Mouse (Mus musculus) thymus, postnatal 10 days (tissue): ENCODE measurements around the gene Mybpc2.

Experiments
- DNase-seq, 2 experiments: peaks; one replicate each; pipeline ENCODE4 v3.0.0; 2021; ENCODE audit warnings: low spot score in 2 of 2

Mybpc2 gene

DNA sequence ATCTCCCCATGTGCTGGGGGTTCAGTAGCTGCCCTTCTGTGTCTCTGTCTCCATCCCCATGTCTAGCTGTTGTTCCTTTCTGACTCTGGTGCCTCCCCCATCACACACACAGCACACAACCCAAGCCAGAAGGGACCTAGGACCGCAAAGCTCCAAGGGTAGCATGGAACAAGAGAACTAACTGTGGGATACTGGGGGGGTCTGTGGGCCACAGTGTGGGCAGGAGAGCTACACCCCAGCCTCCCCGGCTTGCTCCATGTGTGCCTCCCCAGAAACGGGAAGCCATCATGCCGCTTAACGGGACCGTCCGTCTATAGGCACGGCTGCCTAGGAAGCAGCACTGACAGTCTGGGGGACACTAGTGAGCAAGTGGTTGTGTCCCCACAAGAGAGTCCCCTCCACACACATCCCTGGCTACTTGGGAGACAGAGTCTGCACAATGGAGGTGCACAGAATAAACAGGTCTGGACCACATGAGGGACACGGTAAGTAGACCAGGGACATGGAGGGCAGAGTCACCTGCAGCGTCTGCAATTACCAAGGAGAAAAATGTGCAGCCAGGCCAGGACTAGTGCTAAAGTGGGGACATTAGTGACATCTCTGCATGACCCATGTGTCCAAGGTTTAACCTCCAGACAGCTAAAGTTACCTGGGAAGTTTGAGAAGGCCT, 60.8 kb downstream of the Mybpc2 start:
- DNase-seq: no peak

DNA sequence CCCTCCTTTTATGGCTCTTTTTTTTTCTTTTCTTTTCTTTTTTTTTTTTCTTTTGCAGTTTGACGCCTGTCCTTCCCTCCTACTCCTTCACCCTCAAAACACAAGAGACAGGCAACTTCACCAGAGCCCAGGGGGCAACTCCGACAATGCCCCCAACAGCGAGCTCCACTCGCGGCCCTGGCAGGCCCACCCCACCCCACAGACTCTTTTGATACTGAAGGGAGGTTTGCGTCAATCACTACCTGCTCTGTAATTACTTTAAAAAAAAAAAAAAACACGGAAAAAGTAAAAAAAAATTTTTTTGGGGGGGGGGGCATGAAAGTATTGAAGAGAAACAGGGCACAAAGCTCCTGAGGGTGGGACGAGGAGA, 61.4 kb downstream of the Mybpc2 start:
- no peak for DNase-seq

DNA sequence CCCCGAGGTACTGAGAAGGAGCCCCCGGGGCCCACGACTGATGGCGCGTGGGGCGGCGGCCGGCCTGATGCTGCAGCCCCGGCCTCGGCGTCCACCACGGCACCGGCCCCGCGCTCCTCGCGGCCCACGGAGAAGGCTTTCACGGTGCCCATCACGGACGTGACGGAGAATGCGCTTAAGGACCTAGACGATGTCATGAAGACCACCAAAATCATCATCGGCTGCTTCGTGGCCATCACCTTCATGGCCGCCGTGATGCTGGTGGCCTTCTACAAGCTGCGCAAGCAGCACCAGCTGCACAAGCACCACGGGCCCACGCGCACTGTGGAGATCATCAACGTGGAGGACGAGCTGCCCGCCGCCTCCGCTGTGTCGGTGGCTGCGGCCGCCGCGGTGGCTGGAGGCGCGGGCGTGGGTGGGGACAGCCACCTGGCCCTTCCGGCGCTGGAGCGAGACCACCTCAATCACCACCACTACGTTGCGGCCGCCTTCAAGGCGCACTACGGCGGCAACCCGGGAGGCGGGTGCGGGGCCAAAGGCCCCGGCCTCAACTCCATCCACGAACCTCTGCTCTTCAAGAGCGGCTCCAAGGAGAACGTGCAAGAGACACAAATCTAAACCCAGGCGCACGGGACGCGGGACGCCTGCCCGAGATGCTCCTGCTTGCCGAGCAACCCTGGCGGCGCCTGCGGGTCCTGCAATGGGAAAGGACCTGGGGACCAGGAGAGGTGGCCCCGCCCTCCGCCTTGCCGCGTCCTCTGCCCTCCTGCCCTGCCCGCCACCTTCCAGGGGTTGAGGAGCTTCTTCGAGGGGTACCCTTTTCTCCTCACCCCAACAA, 62.0 kb downstream of the Mybpc2 start:
- peak in 1 of 2 experiments; percentile 41 for DNase-seq

DNA sequence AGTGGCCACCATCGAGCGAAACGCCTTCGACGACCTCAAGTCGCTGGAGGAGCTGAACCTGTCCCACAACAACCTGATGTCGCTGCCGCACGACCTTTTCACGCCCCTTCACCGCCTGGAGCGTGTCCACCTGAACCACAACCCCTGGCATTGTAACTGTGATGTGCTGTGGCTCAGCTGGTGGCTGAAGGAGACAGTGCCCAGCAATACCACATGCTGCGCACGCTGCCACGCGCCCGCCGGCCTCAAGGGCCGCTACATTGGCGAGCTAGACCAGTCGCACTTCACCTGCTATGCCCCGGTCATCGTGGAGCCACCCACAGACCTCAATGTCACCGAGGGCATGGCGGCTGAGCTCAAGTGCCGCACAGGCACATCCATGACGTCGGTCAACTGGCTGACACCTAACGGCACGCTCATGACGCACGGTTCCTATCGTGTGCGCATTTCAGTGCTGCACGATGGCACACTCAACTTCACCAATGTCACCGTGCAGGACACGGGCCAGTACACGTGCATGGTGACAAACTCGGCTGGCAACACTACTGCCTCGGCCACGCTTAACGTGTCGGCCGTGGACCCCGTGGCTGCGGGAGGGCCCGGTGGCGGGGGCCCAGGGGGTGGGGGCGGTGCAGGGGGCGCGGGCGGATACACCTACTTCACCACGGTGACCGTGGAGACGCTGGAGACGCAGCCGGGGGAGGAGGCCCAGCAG, 62.8 kb downstream of the Mybpc2 start:
- DNase-seq: no peak

DNA sequence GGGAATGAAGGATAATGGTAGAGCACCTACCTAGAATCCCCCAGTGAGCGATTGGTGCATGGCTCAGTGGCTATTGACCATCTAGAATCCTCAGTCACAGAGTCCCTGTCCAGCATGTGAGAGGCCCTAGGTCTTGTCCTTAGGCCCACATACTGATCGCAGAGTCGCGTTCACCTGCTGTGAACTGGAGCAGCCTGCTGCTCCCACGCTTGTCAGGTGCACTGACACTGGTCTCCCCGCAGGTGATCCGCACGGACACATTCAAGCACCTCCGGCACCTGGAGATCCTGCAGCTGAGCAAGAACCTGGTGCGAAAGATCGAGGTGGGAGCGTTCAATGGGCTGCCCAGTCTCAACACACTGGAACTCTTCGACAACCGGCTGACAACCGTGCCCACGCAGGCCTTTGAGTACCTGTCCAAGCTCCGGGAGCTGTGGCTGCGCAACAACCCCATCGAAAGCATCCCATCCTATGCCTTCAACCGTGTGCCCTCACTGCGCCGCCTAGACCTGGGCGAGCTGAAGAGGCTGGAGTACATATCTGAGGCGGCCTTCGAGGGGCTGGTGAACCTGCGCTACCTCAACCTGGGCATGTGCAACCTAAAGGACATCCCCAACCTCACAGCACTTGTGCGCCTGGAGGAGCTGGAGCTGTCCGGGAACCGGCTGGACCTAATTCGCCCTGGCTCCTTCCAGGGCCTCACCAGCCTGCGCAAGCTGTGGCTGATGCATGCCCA, 63.5 kb downstream of the Mybpc2 start:
- DNase-seq: no peak

DNA sequence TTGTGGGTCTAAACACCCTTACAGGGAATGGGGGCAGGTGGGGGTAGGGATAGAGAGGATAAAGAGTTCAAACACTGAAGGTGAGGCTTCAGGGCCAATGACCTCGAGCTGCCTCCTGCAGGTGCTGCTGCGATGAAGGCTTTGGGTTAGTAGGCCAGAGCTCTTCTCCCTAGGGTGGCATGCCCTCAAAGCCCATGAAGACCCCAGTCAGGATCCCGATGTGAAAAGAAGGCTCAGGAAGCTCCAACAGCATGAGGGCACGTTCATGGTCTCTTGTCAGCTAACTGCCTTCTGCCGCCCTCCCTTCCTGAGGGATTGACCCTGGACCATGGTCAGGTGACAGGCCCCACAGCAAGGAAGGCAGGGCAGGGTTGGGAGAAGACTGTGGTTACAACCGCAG, 64.4 kb downstream of the Mybpc2 start:
- no peak for DNase-seq

DNA sequence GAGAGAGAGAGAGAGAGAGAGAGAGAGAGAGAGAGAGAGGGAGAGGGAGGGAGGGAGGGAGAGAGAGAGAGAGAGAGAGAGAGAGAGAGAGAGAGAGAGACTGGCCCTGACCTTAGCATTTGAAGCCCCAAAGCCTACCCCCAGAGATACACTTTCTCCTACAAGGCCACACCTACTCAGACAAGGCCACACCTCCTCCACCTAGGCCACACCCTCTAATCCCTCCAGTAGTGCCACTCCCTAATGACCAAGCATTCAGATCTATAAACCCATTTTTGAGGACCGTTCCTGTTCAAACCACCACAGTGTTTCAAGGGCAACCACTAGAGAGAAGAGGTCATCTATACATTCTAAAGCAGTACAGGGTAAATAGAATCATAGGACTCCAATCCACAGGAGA, 68.2 kb downstream of the Mybpc2 start:
- DNase-seq: no peak

DNA sequence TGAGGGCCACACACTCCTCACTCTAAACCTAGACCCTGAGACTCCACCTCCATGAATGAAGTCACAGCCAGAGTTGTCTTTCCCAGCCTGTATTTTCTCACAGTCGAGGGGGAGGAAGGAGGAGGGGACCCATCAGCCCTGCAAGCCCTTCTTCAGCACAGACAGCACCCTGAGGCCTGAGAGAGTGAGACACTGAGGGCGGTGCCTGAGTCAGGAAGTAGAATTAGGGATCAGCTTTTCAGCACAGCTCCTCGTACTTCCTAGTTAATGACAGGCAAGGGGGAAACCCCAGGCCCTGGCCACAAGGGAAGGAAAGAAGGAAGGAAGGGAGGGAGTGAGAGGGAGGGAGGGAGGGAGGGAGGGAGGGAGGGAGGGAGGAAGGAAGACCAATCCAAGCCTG, 71.2 kb downstream of the Mybpc2 start:
- no peak for DNase-seq
